Mouse (Mus musculus): ENCODE results near the gene Setd1b.

GRCm38 (mm10) chr5:123169284-123169683, 27.3 kb downstream of the Setd1b start, which contains the start of gene Psmd9:
- no peak for TF ChIP-seq CTCF (IDR thresholded peaks at IDR 0.05; ENCODE audit: low read depth)
- no peak for TF ChIP-seq EP300 (optimal IDR thresholded peaks at IDR 0.05)
